Mouse (Mus musculus): ENCODE measurements around the gene Bri3. TPM values are rescaled to one million over a fixed set of nuclear protein-coding genes. Genes with fewer than 3 reads are reported as not detected.
"Not testable (repeated sequence)": the region's sequence is repeated elsewhere in the genome, so short reads cannot be mapped to it uniquely, and the experiment has no call there.

Gene Bri3
- polyA plus RNA-seq, 1 experiment = not detected

- H3K4me1 ChIP-seq (ENCODE audit: control insufficient read depth, insufficient read depth, low read length) = no peaks in the 10 kb centered on the region
- H3K4me3 ChIP-seq (ENCODE audit: insufficient read depth, low read depth, low read length) = no peak overlapping the region
- TF ChIP-seq CTCF (IDR thresholded peaks at IDR 0.05; ENCODE audit: insufficient read depth, low read depth, low read length) (no peak), POLR2A (IDR thresholded peaks at IDR 0.05; ENCODE audit: insufficient read depth, low read depth, low read length) (no peak)
- H3K27ac ChIP-seq (ENCODE audit: insufficient read depth, low read depth, low read length) = no peak overlapping the region
- 94% methylated on average over 11 of the region's 11 CpGs for WGBS
These were observed 120.6 kb downstream of the Bri3 start for GRCm38 (mm10) chr5:144364680-144365357.

DNA sequence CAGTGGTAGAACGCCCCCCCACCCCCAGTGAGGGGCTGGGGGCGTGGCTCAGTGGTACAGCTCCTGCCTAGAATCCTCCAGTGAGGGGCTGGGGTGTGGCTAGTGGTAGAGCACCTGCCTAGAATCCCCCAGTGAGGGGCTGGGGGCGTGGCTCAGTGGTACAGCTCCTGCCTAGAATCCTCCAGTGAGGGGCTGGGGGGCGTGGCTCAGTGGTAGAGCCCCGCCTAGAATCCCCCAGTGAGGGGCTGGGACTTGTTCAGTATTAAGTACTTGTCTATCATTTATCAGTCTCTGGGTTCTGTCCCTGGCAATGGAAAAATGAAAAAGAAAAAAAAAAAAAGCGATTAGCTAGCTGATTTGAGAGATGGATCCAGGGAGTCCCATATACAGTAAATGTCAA lies 122.3 kb downstream of the Bri3 start:
- WGBS = 85% methylated on average over 6 of the region's 6 CpGs
- not testable (repeated sequence) for H3K4me3 ChIP-seq (ENCODE audit: insufficient read depth, low read depth, low read length); H3K27ac ChIP-seq (ENCODE audit: insufficient read depth, low read depth, low read length); H3K4me1 ChIP-seq (ENCODE audit: control insufficient read depth, insufficient read depth, low read length)

DNA sequence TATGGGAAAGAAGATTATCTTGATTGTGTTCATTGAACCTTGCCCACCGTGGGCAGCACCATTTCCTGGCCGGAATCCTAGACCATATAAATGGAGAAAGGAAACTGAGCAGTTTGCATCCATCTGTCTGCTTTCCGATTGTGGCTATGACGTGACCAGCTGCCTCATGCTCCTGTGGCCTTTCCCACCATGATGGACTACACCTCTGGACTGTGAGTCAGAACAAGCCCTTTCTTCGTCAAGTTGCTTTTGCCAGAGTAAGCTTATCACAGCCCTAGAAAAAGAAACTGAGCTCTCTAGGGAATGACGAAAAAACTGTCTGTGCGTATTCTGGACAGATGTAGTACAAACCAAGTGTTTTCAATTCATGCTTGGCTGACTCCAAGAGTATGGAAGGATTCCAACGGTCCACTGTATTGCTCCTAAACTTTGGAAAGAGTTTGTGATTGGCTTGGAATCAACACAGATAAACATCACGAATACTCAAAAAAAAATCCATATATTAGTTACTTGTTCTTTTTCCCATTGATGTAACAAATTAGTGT lies 124.5 kb downstream of the Bri3 start:
- TF ChIP-seq CTCF (IDR thresholded peaks at IDR 0.05; ENCODE audit: insufficient read depth, low read depth, low read length) = no peak
- no peak for TF ChIP-seq POLR2A (IDR thresholded peaks at IDR 0.05; ENCODE audit: insufficient read depth, low read depth, low read length)
- H3K4me1 ChIP-seq (ENCODE audit: control insufficient read depth, insufficient read depth, low read length) = peaks cover 3% of the 10 kb centered on the region; the same call in 1 of the 2 replicates
- no peak overlapping the region for H3K4me3 ChIP-seq (ENCODE audit: insufficient read depth, low read depth, low read length)
- H3K27ac ChIP-seq (ENCODE audit: insufficient read depth, low read depth, low read length) = no peak overlapping the region
- 79% methylated on average over 9 of the region's 9 CpGs for WGBS

GRCm38 (mm10) chr5:144370986-144371385 lies 126.7 kb downstream of the Bri3 start:
- H3K4me3 ChIP-seq (ENCODE audit: insufficient read depth, low read depth, low read length) = no peak overlapping the region
- TF ChIP-seq POLR2A (IDR thresholded peaks at IDR 0.05; ENCODE audit: insufficient read depth, low read depth, low read length) (no peak), CTCF (IDR thresholded peaks at IDR 0.05; ENCODE audit: insufficient read depth, low read depth, low read length) (no peak)
- H3K4me1 ChIP-seq (ENCODE audit: control insufficient read depth, insufficient read depth, low read length) = peaks cover 3% of the 10 kb centered on the region; the same call in 1 of the 2 replicates
- 23% methylated on average over 6 of the region's 6 CpGs for WGBS
- no peak overlapping the region for H3K27ac ChIP-seq (ENCODE audit: insufficient read depth, low read depth, low read length)

GRCm38 (mm10) chr5:144372177-144372576 lies 127.9 kb downstream of the Bri3 start:
- 85% methylated on average over 2 of the region's 2 CpGs for WGBS
- H3K4me3 ChIP-seq (ENCODE audit: insufficient read depth, low read depth, low read length) = no peak overlapping the region

DNA sequence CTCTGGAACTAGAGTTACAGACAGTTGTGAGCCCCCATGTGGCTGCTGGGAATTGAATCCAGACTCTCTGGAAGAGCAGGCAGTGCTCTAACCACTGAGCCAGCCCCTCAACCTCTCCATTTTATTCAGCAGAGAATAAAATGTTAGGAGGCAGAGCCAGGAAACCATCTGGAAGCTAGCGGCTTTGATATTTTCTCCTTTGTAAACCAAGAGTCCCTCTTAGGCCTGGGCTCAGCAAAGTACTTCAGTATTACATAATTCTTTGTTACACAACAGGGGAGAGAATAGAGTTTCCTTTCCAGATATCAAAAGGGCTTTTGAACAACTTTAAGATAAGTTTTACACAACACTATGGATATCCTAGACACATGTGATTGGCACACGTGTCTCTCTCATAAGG lies 128.6 kb downstream of the Bri3 start:
- peaks cover 3% of the 10 kb centered on the region; the same call in 1 of the 2 replicates for H3K4me1 ChIP-seq (ENCODE audit: control insufficient read depth, insufficient read depth, low read length)
- WGBS = 79% methylated on average over 2 of the region's 2 CpGs
- H3K4me3 ChIP-seq (ENCODE audit: insufficient read depth, low read depth, low read length) = no peak overlapping the region
- TF ChIP-seq CTCF (IDR thresholded peaks at IDR 0.05; ENCODE audit: insufficient read depth, low read depth, low read length) = no peak
- TF ChIP-seq POLR2A (IDR thresholded peaks at IDR 0.05; ENCODE audit: insufficient read depth, low read depth, low read length) = no peak
- no peak overlapping the region for H3K27ac ChIP-seq (ENCODE audit: insufficient read depth, low read depth, low read length)

More at GRCm38 (mm10) chr5:144372177-144372576, 127.9 kb downstream of the Bri3 start:
- Histone ChIP-seq H3K27ac (ENCODE audit: insufficient read depth, low read depth, low read length) (no peak overlapping the region), H3K4me1 (ENCODE audit: control insufficient read depth, insufficient read depth, low read length) (peaks cover 3% of the 10 kb centered on the region; the same call in 1 of the 2 replicates)
- TF ChIP-seq POLR2A (IDR thresholded peaks at IDR 0.05; ENCODE audit: insufficient read depth, low read depth, low read length) = no peak
- TF ChIP-seq CTCF (IDR thresholded peaks at IDR 0.05; ENCODE audit: insufficient read depth, low read depth, low read length) = no peak

DNA sequence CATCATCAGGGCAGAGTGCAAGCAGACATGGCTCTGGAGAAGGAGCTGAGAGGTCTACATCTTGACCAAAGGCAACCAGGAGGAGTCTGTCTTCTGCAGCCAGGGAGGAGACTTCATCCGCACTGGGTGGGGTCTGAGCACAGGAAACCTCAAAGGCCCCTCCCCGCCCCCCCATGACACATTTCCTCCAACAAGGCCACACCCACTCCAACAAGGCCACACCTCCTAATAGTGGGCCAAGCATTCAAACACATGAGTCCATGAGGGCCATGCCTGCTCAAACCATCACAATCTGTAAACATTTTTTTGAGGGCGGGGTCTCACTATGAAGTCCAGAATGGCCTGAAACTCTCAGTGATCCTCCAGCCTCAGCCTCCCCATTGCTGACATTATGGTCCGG lies 135.2 kb downstream of the Bri3 start:
- 92% methylated on average over 4 of the region's 4 CpGs for WGBS
- H3K27ac ChIP-seq (ENCODE audit: insufficient read depth, low read depth, low read length) = no peak overlapping the region
- no peak overlapping the region for H3K4me3 ChIP-seq (ENCODE audit: insufficient read depth, low read depth, low read length)
- no peaks in the 10 kb centered on the region for H3K4me1 ChIP-seq (ENCODE audit: control insufficient read depth, insufficient read depth, low read length)
- TF ChIP-seq POLR2A (IDR thresholded peaks at IDR 0.05; ENCODE audit: insufficient read depth, low read depth, low read length) (no peak), CTCF (IDR thresholded peaks at IDR 0.05; ENCODE audit: insufficient read depth, low read depth, low read length) (no peak)

GRCm38 (mm10) chr5:144380689-144381088 lies 136.5 kb downstream of the Bri3 start:
- Histone ChIP-seq H3K4me3 (ENCODE audit: insufficient read depth, low read depth, low read length) (no peak overlapping the region), H3K27ac (ENCODE audit: insufficient read depth, low read depth, low read length) (no peak overlapping the region), H3K4me1 (ENCODE audit: control insufficient read depth, insufficient read depth, low read length) (no peaks in the 10 kb centered on the region)
- TF ChIP-seq CTCF (IDR thresholded peaks at IDR 0.05; ENCODE audit: insufficient read depth, low read depth, low read length) (no peak), POLR2A (IDR thresholded peaks at IDR 0.05; ENCODE audit: insufficient read depth, low read depth, low read length) (no peak)
- 93% methylated on average over 7 of the region's 7 CpGs for WGBS

GRCm38 (mm10) chr5:144381782-144382181 lies 137.5 kb downstream of the Bri3 start:
- no peak for TF ChIP-seq POLR2A (IDR thresholded peaks at IDR 0.05; ENCODE audit: insufficient read depth, low read depth, low read length)
- no peak for TF ChIP-seq CTCF (IDR thresholded peaks at IDR 0.05; ENCODE audit: insufficient read depth, low read depth, low read length)
- H3K27ac ChIP-seq (ENCODE audit: insufficient read depth, low read depth, low read length) = no peak overlapping the region
- 85% methylated on average over 3 of the region's 3 CpGs for WGBS
- no peak overlapping the region for H3K4me3 ChIP-seq (ENCODE audit: insufficient read depth, low read depth, low read length)
- no peaks in the 10 kb centered on the region for H3K4me1 ChIP-seq (ENCODE audit: control insufficient read depth, insufficient read depth, low read length)
